Mouse (Mus musculus): Measurements from ENCODE around the gene Ccpg1os. TPM values are rescaled to one million over a fixed set of nuclear protein-coding genes. Genes with fewer than 3 reads are reported as not detected.

Ccpg1os gene
- total and polyA plus RNA-seq, 3 experiments = 10.5 to 25.3 (median 21.7) TPM

GRCm38 (mm10) chr9:72983066-72983465 lies 2.1 kb downstream of the Ccpg1os start:
- no peak for DNase-seq

DNA sequence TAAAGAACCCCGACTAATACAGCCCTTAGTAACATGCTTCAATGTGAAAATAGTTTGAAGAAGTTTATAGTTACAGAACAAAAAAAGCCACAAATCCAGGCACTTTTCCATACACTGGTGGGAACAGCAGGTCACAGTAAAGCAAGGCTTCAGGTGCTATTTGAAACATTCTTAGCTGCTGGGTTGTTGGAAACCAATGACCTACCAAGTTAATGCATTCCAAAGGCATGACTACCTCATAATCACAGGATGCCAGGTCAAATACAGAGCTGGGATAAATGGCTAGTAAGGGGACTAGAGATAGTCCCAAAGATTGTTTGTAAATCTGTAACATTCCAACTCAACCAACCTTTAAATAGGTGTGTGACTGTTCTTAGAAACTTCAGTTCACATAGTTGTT lies 9.9 kb downstream of the Ccpg1os start:
- DNase-seq = no peak

GRCm38 (mm10) chr9:72974734-72975133 lies 10.4 kb downstream of the Ccpg1os start:
- no peak for DNase-seq

DNA sequence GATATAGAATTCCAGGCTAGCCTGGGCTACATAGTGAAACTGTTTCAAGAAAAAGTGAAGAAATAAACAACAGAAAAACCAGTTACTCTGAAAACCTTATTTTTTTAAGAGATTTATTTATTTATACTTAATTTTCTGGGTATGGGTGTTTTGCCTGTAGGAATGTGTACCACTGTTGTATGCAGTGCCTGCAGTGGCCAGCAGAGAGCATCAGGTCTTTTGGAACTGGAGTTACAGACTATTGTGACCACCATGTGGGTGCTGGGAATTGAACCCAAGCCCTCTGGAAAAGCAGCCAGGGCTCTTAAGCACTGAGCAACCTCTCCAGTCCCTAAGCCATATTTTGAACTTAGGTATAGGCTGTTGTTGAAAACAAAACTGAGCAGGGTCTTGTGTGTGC lies 12.2 kb downstream of the Ccpg1os start:
- DNase-seq = no peak

DNA sequence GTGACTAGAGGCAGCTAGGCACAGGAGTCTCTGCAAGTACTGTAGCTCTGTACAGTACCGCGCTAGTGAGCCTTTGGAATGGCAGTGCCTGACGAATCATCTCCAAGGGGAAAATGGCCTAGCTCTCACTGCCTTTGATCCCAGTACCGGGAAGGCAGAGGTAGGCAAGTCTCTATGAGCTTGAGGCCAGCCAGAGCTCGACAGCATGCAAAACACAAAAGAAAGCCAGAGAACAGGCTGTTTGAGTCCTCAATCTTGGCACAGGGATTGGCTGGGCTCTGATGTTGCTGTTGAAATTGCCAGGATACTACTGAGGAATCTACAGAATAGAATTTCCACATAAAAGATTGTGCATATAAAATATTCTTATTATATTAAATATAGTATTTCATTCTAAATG lies 12.7 kb downstream of the Ccpg1os start:
- DNase-seq = no peak

DNA sequence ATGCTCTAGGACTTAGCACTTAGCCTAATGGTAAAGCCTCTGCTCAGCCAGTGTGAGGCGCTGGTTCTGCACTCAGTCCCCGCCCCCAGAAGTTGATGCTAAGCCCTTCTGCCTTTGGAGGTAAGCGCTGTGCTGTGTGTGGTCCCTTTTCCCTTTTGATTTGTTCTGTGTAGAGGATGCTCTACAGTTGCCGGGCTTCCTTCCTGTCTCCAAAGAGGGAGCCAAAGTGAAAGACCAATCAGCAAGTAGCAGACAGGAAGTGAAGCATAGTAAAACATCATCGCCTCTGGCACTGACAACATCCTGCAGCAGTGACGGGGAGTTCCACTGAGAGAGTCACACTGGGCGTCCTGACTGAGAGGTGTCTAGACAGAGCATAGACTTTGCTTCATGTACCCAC lies 15.3 kb downstream of the Ccpg1os start:
- DNase-seq = no peak

DNA sequence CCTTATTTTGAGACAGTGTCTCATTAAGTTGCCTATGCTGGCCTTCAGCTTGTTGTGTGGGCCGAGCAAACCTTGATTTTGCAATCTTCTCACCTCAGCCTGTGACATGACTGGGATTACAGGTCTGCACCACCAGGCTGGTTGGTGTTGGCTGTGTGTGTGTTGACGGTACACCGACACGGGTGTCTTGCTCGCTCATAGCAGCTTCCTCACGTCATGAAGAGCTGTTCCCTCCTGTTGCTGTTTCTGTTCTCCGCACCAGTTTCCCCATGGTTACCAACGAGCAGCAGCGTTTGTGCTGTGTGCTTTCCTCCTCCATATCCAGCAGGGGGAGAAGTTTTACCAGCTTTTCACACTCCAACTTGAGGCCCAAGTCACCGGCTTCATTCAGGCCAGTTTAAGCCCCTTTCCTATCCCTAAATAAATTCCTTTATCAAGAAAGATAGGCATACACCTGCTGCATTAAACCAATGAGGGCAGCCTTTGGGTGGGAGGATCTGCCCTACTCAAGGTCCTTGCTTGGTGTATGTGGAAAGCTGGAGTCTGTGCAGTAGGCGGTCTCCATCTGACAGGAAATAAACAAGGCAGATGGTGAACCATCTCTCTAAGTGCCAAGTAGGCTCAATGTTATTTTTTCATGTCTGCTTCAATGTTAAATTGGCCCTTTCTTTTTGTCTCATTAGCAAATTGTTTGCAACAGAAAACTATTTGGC lies 16.7 kb downstream of the Ccpg1os start:
- DNase-seq = peak; percentile 67

DNA sequence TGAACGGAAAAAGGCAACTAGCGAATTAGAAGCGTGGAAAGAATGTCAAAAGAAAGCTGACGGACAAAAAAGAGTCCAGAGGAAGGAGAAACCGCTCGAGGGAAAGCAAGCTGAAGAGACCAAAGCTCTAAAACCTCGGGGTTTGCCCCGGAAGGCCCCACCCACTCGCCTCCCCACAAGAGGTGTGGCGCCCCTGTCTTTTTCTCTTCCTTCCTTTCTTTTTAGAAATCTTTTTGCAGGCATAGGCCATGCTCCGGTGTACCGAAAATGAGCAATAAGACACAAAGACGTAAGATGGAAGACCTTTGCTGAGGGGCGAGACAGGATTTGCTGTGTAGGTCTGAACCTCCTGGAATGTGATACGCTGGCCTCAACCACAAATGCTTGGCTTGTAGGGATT lies 23.2 kb downstream of the Ccpg1os start:
- no peak for DNase-seq

DNA sequence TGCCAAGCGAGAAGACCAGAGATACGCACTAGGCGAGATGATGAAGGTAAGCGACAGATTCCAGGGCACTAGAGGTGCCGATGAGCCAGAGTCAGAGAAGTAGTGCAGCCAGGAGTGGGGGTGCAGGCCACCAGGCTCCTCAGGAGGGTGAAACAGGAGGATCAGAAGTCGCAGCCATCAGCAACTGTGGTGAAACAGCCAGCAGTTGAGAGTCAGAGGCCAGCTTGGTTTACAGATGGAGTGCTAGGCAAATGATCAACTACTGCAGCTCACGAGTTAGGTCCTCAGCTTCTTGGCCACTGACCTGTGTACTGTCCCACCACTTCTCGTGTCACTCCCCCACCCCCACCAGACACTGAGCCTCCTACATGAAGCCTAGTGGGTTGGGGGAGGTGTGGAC lies 23.8 kb downstream of the Ccpg1os start:
- DNase-seq = no peak

DNA sequence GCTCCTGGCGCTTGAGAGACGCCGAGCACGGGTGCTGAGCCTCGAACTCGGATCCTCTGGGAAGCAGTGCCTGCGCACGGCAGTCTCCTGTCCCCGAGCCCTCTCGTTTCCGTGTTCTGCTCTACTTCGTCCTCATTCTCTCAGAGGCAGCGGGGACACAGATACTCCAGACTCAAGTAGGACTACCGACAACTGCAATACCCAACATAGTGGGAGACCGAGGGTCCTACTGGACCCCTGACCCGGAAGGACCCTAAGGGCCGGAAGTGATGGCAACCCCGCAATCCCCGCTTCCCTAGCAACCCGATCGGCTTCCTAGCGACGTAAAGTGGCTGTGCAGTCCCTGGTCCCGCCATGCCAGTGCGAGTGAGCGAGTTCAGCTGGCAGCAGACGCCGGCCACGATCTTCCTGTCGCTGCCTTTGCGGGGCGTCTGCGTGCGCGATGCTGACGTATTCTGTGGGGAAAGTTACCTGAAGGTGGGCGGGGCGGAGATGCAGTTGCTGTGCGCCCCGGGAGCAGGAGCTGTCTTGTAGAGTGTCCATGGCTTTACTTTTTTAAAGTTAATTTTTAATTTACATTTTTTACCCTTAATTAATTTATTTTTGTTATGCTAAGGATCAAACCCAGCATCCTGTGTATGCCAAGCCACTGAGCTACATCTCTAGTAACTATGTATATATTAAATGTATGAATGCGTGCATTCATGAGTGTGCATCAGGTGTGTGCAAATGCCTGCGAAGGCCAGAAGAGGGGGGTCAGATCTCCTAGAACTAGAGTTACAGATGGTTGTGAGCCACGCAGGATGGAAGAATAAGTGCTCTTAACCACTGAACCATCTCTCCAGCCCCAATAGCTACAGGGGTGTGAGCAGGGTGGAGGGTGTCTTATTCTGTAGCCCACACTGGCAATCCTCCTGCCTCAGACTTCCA lies 26.4 kb downstream of the Ccpg1os start, which contains the start of the genes Dyx1c1 and Gm44503:
TSS of gene Dyx1c1 (plus strand) at position 265 of the 930 bp plus-strand sequence.
TSS of gene Gm44503 (plus strand) at position 332 of the 930 bp plus-strand sequence.
- peak; percentile 85 for DNase-seq

GRCm38 (mm10) chr9:72955546-72955945 lies 29.6 kb downstream of the Ccpg1os start:
- DNase-seq = peak; percentile 34

GRCm38 (mm10) chr9:72954746-72955145 lies 30.4 kb downstream of the Ccpg1os start:
- peak; percentile 22 for DNase-seq

- no peak for DNase-seq
Measured at GRCm38 (mm10) chr9:72949572-72949971, 35.6 kb downstream of the Ccpg1os start.

DNA sequence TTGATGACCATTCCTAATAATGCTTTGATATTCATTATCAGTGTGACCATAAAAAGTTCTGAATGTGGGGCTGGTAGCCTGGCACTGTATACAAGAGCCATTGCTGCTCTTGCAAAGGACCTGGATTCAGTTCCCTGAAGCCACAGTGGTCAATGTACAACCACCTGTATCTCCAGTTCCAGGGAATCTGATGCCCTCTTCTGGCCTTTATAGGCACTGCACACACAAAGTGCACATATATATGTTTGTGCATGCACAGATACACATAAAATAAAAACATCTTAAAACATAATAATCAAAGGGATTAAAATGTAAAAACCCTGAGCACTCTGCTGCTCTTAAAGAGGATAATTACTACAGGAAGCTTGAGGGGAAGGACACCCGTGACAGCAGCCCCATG lies 38.2 kb downstream of the Ccpg1os start:
- no peak for DNase-seq

- DNase-seq = no peak
Measured at GRCm38 (mm10) chr9:72944286-72944685, 40.9 kb downstream of the Ccpg1os start.

DNA sequence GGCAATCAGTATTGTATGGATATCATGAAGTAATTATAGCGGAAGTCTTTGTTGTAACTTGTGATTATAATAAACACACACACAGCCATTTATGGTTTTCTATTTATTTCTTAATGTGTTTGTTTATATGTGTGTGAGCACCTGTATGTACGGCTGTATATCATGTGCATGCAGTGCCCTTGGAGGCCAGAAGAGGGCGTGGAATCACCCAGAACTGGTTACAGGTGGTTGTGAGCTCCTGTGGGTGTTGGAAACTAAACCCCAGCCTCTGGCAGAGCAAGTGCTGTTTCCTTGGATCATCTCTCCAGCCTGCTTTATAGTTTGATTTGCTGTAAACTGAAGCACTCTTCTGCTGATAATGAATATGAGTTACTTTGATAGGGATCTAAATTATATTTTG lies 41.8 kb downstream of the Ccpg1os start:
- DNase-seq = no peak

GRCm38 (mm10) chr9:72936301-72936700 lies 48.9 kb downstream of the Ccpg1os start:
- DNase-seq = no peak

GRCm38 (mm10) chr9:72935309-72935708 lies 49.9 kb downstream of the Ccpg1os start:
- DNase-seq = no peak

DNA sequence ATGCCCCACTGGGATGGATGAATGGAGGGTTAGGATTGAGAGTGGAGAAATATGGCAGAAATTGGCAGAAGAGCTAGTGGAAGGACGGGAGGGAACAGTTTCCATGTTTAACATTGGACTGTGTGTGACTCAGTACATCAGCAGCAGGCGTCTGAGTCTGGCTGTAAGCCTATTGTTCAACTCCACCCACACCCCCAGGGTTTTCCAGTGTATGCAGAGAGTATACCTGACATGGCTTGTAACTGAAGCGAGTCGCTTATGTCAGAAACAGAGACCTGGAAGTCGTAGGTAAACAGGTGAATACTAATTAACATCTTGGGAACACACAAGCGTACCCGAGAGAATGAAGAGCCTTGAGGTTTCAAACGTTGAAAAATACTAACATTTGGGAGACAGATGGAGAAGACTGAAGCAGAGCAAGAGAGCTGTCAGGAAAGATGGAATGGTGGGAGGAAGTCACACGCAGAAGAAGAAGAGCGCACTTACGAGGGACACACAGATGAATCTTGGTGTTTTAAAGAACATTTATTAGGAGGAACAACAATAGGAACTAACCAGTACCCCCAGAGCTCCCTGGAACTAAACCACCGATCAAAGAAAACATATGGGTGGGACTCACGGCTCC lies 53.9 kb downstream of the Ccpg1os start:
- DNase-seq = no peak

Data from adrenal gland, adult 2 months (tissue).